Mouse (Mus musculus) liver, postnatal 0 days (tissue): Measurements from ENCODE around the gene Hmgb2.

Source experiments
- CTCF ChIP-seq: sonication (generic); IDR thresholded peaks from 2 replicates; pipeline ENCODE4 v1.5.1; 2016; ENCODE audit warnings: antibody characterized with exemption, low read depth
- EP300 ChIP-seq: IDR thresholded peaks from 2 replicates; pipeline ENCODE4 v1.6.1; 2016; ENCODE audit warnings: antibody characterized with exemption, low read depth, mild to moderate bottlenecking

DNA sequence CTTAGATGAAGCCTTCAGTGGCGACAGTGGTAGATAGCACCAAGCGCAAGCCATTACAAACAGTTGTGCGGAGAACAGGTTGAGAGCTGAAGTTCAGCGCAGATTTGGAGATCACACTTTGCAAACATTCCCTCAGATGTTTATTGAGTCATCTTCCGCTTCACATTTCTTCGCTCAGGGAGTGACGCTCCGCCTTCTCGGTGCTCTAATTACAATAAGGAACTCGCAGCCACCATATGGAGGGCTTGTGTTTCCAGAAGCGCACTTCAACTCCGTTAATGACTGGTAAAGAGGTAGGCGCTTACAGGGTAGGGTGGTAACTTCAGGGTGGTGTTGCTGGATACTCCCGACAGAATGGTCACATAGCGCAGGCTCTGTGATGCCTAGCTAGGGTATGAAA is 52.0 kb downstream of the Hmgb2 start:
- TF ChIP-seq EP300 (no peak), CTCF (no peak)
